Mouse (Mus musculus) forebrain, embryonic 11.5 days (tissue): ENCODE measurements at regions not wholly inside any gene's neighbourhood (a gene's known extent, or its start where the extent isn't known, plus 50 kb on each side); places are given as distances from the start of the nearest gene placed in this dataset.

Experiments
- ATAC-seq: fragments of 200-750 bp; cut with Nextera tagmentation; replicated peaks from 2 replicates; pipeline ENCODE4 v1.8.0; 2017; ENCODE audit warnings: moderate TSS enrichment; ENCODE audit not compliant: low FRiP score
- DNase-seq: peaks from one replicate; pipeline ENCODE4 v3.0.0-alpha.2; 2017; ENCODE audit warnings: low spot score
- H3K27ac ChIP-seq: fragments of 300-500 bp; sonication (generic); 2 replicates; pipeline ENCODE4 v1.5.1; 2014; ENCODE audit warnings: low read depth, low read length
- H3K27me3 ChIP-seq: fragments of 300-500 bp; sonication (generic); 2 replicates; pipeline ENCODE4 v1.6.1; 2014; ENCODE audit warnings: mild to moderate bottlenecking, low read length, mixed read lengths; ENCODE audit not compliant: control insufficient read depth, insufficient read depth
- H3K36me3 ChIP-seq: fragments of 300-500 bp; sonication (generic); 2 replicates; pipeline ENCODE4 v1.6.1; 2014; ENCODE audit warnings: mild to moderate bottlenecking, low read length, moderate library complexity, mixed read lengths; ENCODE audit not compliant: control insufficient read depth, insufficient read depth
- H3K4me1 ChIP-seq: fragments of 300-500 bp; sonication (generic); replicated peaks from 2 replicates; pipeline ENCODE4 v1.6.1; 2014; ENCODE audit warnings: low read length, mixed read lengths; ENCODE audit not compliant: control insufficient read depth, insufficient read depth
- H3K4me2 ChIP-seq: fragments of 300-500 bp; sonication (generic); 2 replicates; pipeline ENCODE4 v1.6.1; 2014; ENCODE audit warnings: low read depth, mild to moderate bottlenecking, low read length, moderate library complexity, mixed read lengths; ENCODE audit not compliant: severe bottlenecking
- H3K4me3 ChIP-seq: fragments of 300-500 bp; sonication (generic); 2 replicates; pipeline ENCODE4 v1.5.1; 2014; ENCODE audit warnings: low read depth, low read length
- H3K9ac ChIP-seq: fragments of 300-500 bp; sonication (generic); 2 replicates; pipeline ENCODE4 v1.6.1; 2014; ENCODE audit warnings: low read length
- H3K9me3 ChIP-seq: fragments of 300-500 bp; sonication (generic); 2 replicates; pipeline ENCODE4 v1.6.1; 2016; ENCODE audit warnings: low read length, mixed read lengths; ENCODE audit not compliant: control insufficient read depth
- WGBS: fragments of 180-500 bp; shearing (Covaris S2); extraction: QIAGEN DNeasy Blood & Tissue Kit; methylation state at CpG from one replicate; pipeline ENCODE4 v1.1.7; 2014; 5-methylcytosine and 5-hydroxymethylcytosine counted together

- ATAC-seq: no peak
- no peak overlapping the region for H3K27ac ChIP-seq
- H3K4me1 ChIP-seq: no peaks in the 10 kb centered on the region
- 84% methylated on average over 1 of the region's 1 CpGs for WGBS
- H3K36me3 ChIP-seq: no peaks in the 10 kb centered on the region; the same call in 1 of the 2 replicates
- no peaks in the 10 kb centered on the region for H3K27me3 ChIP-seq
- H3K4me2 ChIP-seq: no peak overlapping the region
- no peak for DNase-seq
- no peak overlapping the region for H3K9ac ChIP-seq
- H3K4me3 ChIP-seq: no peak overlapping the region
- H3K9me3 ChIP-seq: no peaks in the 10 kb centered on the region
Measured at GRCm38 (mm10) chr17:84117756-84118155, 70.0 kb downstream of the Zfp36l2 start.

GRCm38 (mm10) chr17:84116340-84117279 is 71.1 kb downstream of the Zfp36l2 start:
- WGBS: 91% methylated on average over 17 of the region's 17 CpGs
- ATAC-seq: no peak
- H3K4me1 ChIP-seq: peaks cover 6% of the 10 kb centered on the region; the same call in 1 of the 2 replicates
- no peak for DNase-seq
- no peaks in the 10 kb centered on the region for H3K9me3 ChIP-seq
- H3K36me3 ChIP-seq: no peaks in the 10 kb centered on the region; the same call in 1 of the 2 replicates
- no peak overlapping the region for H3K9ac ChIP-seq
- H3K4me2 ChIP-seq: no peak overlapping the region
- H3K4me3 ChIP-seq: no peak overlapping the region
- H3K27me3 ChIP-seq: no peaks in the 10 kb centered on the region
- no peak overlapping the region for H3K27ac ChIP-seq

- no peak for ATAC-seq
Measured at GRCm38 (mm10) chr17:84115957-84116339, 71.8 kb downstream of the Zfp36l2 start.

GRCm38 (mm10) chr17:84115133-84115532 is 72.6 kb downstream of the Zfp36l2 start:
- no peaks in the 10 kb centered on the region for H3K27me3 ChIP-seq
- no peak for ATAC-seq
- H3K4me3 ChIP-seq: no peak overlapping the region
- H3K4me1 ChIP-seq: peaks cover 6% of the 10 kb centered on the region; the same call in 1 of the 2 replicates
- H3K9me3 ChIP-seq: no peaks in the 10 kb centered on the region
- H3K36me3 ChIP-seq: no peaks in the 10 kb centered on the region; the same call in 1 of the 2 replicates
- no peak overlapping the region for H3K4me2 ChIP-seq
- WGBS: 70% methylated on average over 8 of the region's 8 CpGs
- no peak for DNase-seq
- no peak overlapping the region for H3K27ac ChIP-seq
- no peak overlapping the region for H3K9ac ChIP-seq

More at GRCm38 (mm10) chr17:84115957-84116339, 71.8 kb downstream of the Zfp36l2 start:
- no peak for DNase-seq
- WGBS: 78% methylated on average over 3 of the region's 3 CpGs
- H3K4me1 ChIP-seq: peaks cover 6% of the 10 kb centered on the region; the same call in 1 of the 2 replicates
- no peaks in the 10 kb centered on the region for H3K27me3 ChIP-seq
- H3K4me2 ChIP-seq: no peak overlapping the region
- H3K27ac ChIP-seq: no peak overlapping the region
- no peaks in the 10 kb centered on the region for H3K9me3 ChIP-seq
- H3K9ac ChIP-seq: no peak overlapping the region
- H3K4me3 ChIP-seq: no peak overlapping the region
- H3K36me3 ChIP-seq: no peaks in the 10 kb centered on the region; the same call in 1 of the 2 replicates

- Histone ChIP-seq H3K27ac (no peak overlapping the region), H3K27me3 (no peaks in the 10 kb centered on the region), H3K9me3 (no peaks in the 10 kb centered on the region), H3K4me3 (no peak overlapping the region), H3K9ac (no peak overlapping the region), H3K4me1 (peaks cover 6% of the 10 kb centered on the region; the same call in 1 of the 2 replicates), H3K36me3 (no peaks in the 10 kb centered on the region; the same call in 1 of the 2 replicates), H3K4me2 (no peak overlapping the region)
- DNase-seq (no peak), ATAC-seq (no peak)
- WGBS: 62% methylated on average over 9 of the region's 9 CpGs
Measured at GRCm38 (mm10) chr17:84114279-84114994, 73.3 kb downstream of the Zfp36l2 start.

- peaks cover 6% of the 10 kb centered on the region; the same call in 1 of the 2 replicates for H3K4me1 ChIP-seq
- WGBS: 18% methylated on average over 8 of the region's 8 CpGs
- no peaks in the 10 kb centered on the region for H3K27me3 ChIP-seq
- H3K36me3 ChIP-seq: no peaks in the 10 kb centered on the region; the same call in 1 of the 2 replicates
- DNase-seq (peak; percentile 88), ATAC-seq (peak; percentile 86)
- H3K4me2 ChIP-seq: no peak overlapping the region
- no peak overlapping the region for H3K27ac ChIP-seq
- H3K9me3 ChIP-seq: no peaks in the 10 kb centered on the region
- H3K9ac ChIP-seq: no peak overlapping the region
- H3K4me3 ChIP-seq: no peak overlapping the region
Measured at GRCm38 (mm10) chr17:84113608-84114278, 74.0 kb downstream of the Zfp36l2 start.

- Histone ChIP-seq H3K4me3 (no peak overlapping the region), H3K9me3 (no peaks in the 10 kb centered on the region), H3K4me2 (no peak overlapping the region), H3K27ac (no peak overlapping the region), H3K36me3 (no peaks in the 10 kb centered on the region; the same call in 1 of the 2 replicates), H3K4me1 (peaks cover 6% of the 10 kb centered on the region; the same call in 1 of the 2 replicates), H3K9ac (no peak overlapping the region; the same call in 1 of the 2 replicates), H3K27me3 (no peaks in the 10 kb centered on the region)
- 53% methylated on average over 6 of the region's 6 CpGs for WGBS
- DNase-seq: no peak
- no peak for ATAC-seq
Measured at GRCm38 (mm10) chr17:84112411-84113031, 75.2 kb downstream of the Zfp36l2 start.
